Mouse (Mus musculus) liver, embryonic 14.5 days (tissue): ENCODE measurements around the gene Pbx1. TPM values are rescaled to one million over a fixed set of nuclear protein-coding genes. Genes with fewer than 3 reads are reported as not detected.

Source experiments
- ATAC-seq: fragments of 200-750 bp; cut with Nextera tagmentation; 2 replicates; pipeline ENCODE4 v1.8.0; 2017; ENCODE audit warnings: moderate number of reproducible peaks, mild to moderate bottlenecking, moderate library complexity; ENCODE audit not compliant: insufficient read depth
- DNase-seq, 3 experiments: peaks; one replicate each; pipeline ENCODE4 v3.0.0-alpha.2; 2012 to 2013; ENCODE audit warnings: low read depth in 3 of 3, low spot score in 3 of 3
- H3K27ac ChIP-seq: fragments of 300-500 bp; sonication (generic); 2 replicates; pipeline ENCODE4 v1.5.1; 2014; ENCODE audit warnings: moderate library complexity, mild to moderate bottlenecking, control low read depth, inconsistent platforms
- H3K27me3 ChIP-seq: fragments of 300-500 bp; sonication (generic); 2 replicates; pipeline ENCODE4 v1.6.1; 2014; ENCODE audit warnings: mild to moderate bottlenecking, low read length, moderate library complexity; ENCODE audit not compliant: control insufficient read depth, insufficient read depth
- H3K36me3 ChIP-seq: fragments of 300-500 bp; sonication (generic); replicated peaks from 2 replicates; pipeline ENCODE4 v1.6.1; 2014; ENCODE audit warnings: low read depth; ENCODE audit not compliant: control insufficient read depth, insufficient read depth
- H3K4me1 ChIP-seq, 2 experiments: fragments of 200-500 bp in 1 of 2; fragments of 300-500 bp in 1 of 2; sonication (generic) in 1 of 2; replicated peaks; 2 replicates each; pipeline ENCODE4 v1.6.1; 2012 to 2014; ENCODE audit warnings: antibody characterized with exemption in 1 of 2, inconsistent platforms in 1 of 2, low read length in 1 of 2; ENCODE audit not compliant: control insufficient read depth in 2 of 2, insufficient read depth in 2 of 2
- H3K4me2 ChIP-seq: fragments of 300-500 bp; sonication (generic); 2 replicates; pipeline ENCODE4 v1.6.1; 2014; ENCODE audit warnings: low read depth, mild to moderate bottlenecking, control low read depth, moderate library complexity
- H3K4me3 ChIP-seq, 2 experiments: fragments of 200-500 bp in 1 of 2; fragments of 300-500 bp in 1 of 2; sonication (generic) in 1 of 2; 2 replicates each; pipeline ENCODE4 v1.5.1; 2012 to 2014; ENCODE audit warnings: low read depth in 2 of 2, low read length in 2 of 2, mild to moderate bottlenecking in 2 of 2, control low read depth in 1 of 2, inconsistent platforms in 1 of 2, moderate library complexity in 1 of 2; ENCODE audit not compliant: insufficient read depth in 1 of 2
- H3K9ac ChIP-seq: fragments of 300-500 bp; sonication (generic); replicated peaks from 2 replicates; pipeline ENCODE4 v1.6.1; 2014; ENCODE audit warnings: mild to moderate bottlenecking, control low read depth, moderate library complexity
- H3K9me3 ChIP-seq: fragments of 300-500 bp; sonication (generic); 2 replicates; pipeline ENCODE4 v1.6.1; 2016; ENCODE audit warnings: low read length, mixed read lengths; ENCODE audit not compliant: control insufficient read depth
- CTCF ChIP-seq: IDR thresholded peaks from 2 replicates; pipeline ENCODE4 v1.5.1; 2016; ENCODE audit warnings: antibody characterized with exemption, low read depth, control low read depth
- EP300 ChIP-seq: IDR thresholded peaks from 2 replicates; pipeline ENCODE4 v1.6.1; 2016; ENCODE audit warnings: antibody characterized with exemption, low read depth
- WGBS: fragments of 180-500 bp; shearing (Covaris S2); extraction: QIAGEN DNeasy Blood & Tissue Kit; methylation state at CpG from one replicate; pipeline ENCODE4 v1.1.7; 2014; ENCODE audit not compliant: insufficient replicate concordance; 5-methylcytosine and 5-hydroxymethylcytosine counted together
- polyA plus RNA-seq, 2 experiments: library from polyadenylated mRNA; depleted of rRNA in 1 of 2; stranded (reverse) in 1 of 2; unstranded in 1 of 2; fragments of >200 nt; fragmentation: Nextera tagmentation in 1 of 2; extraction: Ambion mirVana in 1 of 2; gene quantifications; 2 replicates each; pipeline versions ENCODE4 v1.2.1 to v1.2.3; 2012 to 2014

Pbx1 gene
- polyA plus RNA-seq, 2 experiments, result 1.7 to 2.7 TPM

DNA sequence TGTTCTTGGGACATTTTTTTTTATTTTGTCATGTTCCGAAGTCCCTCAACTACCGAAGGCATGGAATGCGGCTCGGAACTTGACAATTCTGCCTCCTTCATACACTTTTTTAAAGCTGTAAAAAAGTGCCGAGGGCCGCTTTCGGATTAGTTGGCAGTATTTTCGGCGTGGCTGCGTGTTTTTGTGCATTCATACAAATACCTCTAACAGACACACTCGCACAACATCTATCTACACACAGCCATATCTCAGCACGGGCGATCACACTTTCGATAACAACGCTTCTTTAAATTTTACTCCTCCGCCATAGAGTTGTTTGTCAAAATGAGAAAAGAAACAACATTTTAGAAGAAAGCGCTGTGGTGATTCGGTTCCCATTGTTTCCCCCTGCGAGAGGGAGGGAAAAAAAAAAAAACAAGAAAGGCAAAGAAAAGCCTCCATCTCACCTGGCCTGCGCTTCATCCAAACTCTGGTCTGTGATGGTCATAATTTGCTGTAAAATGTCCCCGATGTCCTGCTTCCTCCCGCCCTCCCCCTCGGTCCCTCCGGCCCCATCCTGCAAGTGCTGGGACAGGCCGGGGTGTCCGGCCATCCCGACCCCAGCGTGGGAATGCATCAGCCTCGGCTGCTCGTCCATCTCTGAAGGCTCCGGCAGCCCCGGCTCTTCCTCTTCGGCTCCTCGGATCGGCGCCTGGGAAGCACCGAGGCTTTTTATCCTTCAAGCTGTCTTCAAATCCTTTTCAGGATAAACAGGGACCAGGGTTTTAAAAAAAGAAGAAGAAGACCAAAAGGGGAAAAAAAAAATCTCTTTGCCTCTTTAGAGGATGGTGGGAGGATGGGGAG, 981 bp downstream of the Pbx1 start:
- Histone ChIP-seq H3K4me3 (peak overlapping the region; percentile 64 to 72), H3K27me3 (no peaks in the 10 kb centered on the region), H3K4me2 (peak overlapping the region; percentile 95), H3K36me3 (no peaks in the 10 kb centered on the region), H3K4me1 (no peaks in the 10 kb centered on the region), H3K27ac (no peak overlapping the region), H3K9ac (peak overlapping the region; percentile 63), H3K9me3 (no peaks in the 10 kb centered on the region)
- TF ChIP-seq EP300 (no peak), CTCF (no peak)
- 0% methylated on average over 37 of the region's 37 CpGs for WGBS
- no peak for ATAC-seq
- DNase-seq, result no peak

GRCm38 (mm10) chr1:168429856-168430644, 2.0 kb downstream of the Pbx1 start:
- ATAC-seq, result no peak
- Histone ChIP-seq H3K4me3 (peak overlapping the region in 1 of 2 experiments; percentile 17; a peak in 3 of 4 replicates), H3K27ac (no peak overlapping the region), H3K4me2 (peak overlapping the region; percentile 95), H3K4me1 (no peaks in the 10 kb centered on the region), H3K9ac (no peak overlapping the region), H3K9me3 (no peaks in the 10 kb centered on the region), H3K36me3 (no peaks in the 10 kb centered on the region), H3K27me3 (no peaks in the 10 kb centered on the region)
- DNase-seq, result no peak
- WGBS, result 7% methylated on average over 5 of the region's 5 CpGs
- TF ChIP-seq CTCF (no peak), EP300 (no peak)

DNA sequence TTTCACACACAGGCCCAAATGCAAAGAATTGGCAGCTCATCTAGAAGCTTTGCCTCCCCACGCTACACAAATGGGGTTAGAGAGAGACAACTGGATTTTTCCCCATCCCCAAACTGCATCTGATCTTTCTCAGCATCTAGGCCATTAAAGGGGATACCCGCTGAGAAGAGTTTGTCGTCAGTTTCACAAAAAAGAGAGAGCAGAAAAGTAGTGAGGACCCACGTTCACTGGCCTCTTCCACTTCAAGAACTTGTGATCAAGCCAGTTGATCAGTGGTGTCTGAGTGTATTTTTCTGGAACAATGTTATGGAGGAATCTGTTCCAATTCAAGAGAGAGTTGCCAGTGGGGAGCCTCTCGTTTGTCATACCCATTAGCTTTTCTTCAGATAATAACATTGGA, 2.7 kb downstream of the Pbx1 start:
- DNase-seq (no peak), ATAC-seq (no peak)
- Histone ChIP-seq H3K27me3 (no peaks in the 10 kb centered on the region), H3K9ac (no peak overlapping the region), H3K4me3 (peak overlapping the region; percentile 17 to 33), H3K4me1 (no peaks in the 10 kb centered on the region), H3K4me2 (peak overlapping the region; percentile 42), H3K27ac (no peak overlapping the region), H3K9me3 (no peaks in the 10 kb centered on the region), H3K36me3 (no peaks in the 10 kb centered on the region)
- TF ChIP-seq EP300, result no peak
- TF ChIP-seq CTCF, result no peak
- 21% methylated on average over 5 of the region's 5 CpGs for WGBS

DNA sequence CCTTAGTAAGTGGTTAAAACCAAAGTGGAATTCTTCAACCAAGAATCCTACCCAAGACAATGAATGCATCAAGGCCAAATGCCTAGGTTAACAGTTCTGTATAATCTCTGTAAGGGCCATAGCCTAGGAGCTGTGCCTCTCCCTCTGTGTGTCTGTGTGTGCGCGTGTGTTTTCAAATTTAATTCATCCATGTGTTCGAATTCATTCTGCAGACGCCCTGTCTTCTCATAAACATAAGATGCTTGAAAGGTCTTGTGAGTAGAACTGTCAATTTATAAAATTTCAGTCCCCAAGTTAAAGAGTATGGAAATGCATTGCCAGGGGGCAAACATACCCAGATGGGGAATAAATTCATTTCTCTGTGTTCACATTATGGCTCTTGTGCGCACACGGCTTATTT, 3.8 kb downstream of the Pbx1 start:
- Histone ChIP-seq H3K9me3 (no peaks in the 10 kb centered on the region), H3K4me1 (peaks cover 0 to 2% of the 10 kb centered on the region in 2 experiments; a peak in 1 of 4 replicates), H3K36me3 (no peaks in the 10 kb centered on the region), H3K4me3 (no peak overlapping the region), H3K27ac (no peak overlapping the region), H3K9ac (no peak overlapping the region), H3K27me3 (no peaks in the 10 kb centered on the region), H3K4me2 (peak overlapping the region; percentile 13; the same call in 1 of the 2 replicates)
- 43% methylated on average over 6 of the region's 6 CpGs for WGBS
- TF ChIP-seq EP300 (no peak), CTCF (no peak)
- DNase-seq, result no peak
- no peak for ATAC-seq

DNA sequence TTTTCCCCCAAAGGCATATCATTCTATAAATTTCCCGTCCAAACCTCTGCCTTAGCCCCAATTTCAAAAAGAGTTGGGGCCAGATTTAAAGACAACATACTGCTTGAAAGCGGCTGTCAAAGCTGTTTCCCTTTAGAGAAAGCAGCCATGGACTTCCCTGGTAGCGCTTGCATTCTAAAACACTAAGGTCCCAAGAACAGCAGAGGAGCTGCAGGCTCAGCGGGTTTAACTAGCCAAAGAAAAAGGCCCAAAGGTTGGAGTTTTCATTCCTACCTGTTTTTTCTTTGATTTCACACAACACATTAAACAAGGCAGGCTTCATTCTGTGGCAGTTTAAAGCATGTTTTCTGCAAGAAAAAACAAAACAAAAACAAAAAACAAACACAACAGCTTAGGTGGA, 4.5 kb downstream of the Pbx1 start:
- WGBS, result 35% methylated on average over 4 of the region's 4 CpGs
- Histone ChIP-seq H3K27me3 (no peaks in the 10 kb centered on the region), H3K36me3 (no peaks in the 10 kb centered on the region), H3K9ac (no peak overlapping the region), H3K9me3 (no peaks in the 10 kb centered on the region), H3K4me3 (no peak overlapping the region), H3K4me2 (no peak overlapping the region), H3K27ac (no peak overlapping the region), H3K4me1 (peaks cover 0 to 2% of the 10 kb centered on the region in 2 experiments; a peak in 1 of 4 replicates)
- no peak for DNase-seq
- ATAC-seq, result no peak
- TF ChIP-seq EP300, result no peak
- TF ChIP-seq CTCF, result no peak
